Mouse (Mus musculus): ENCODE measurements around the gene Efnb1.

Efnb1 gene

GRCm38 (mm10) chrX:99152566-99153265 lies 16.8 kb downstream of the Efnb1 start:
- in situ Hi-C loops (cut with MboI, MseI) = no loop called here

GRCm38 (mm10) chrX:99153266-99153646 lies 17.3 kb downstream of the Efnb1 start:
- in situ Hi-C loops (cut with MboI, MseI) = no loop called here

- in situ Hi-C loops (cut with MboI, MseI) = no loop called here
Observed at GRCm38 (mm10) chrX:99154358-99154757, 18.4 kb downstream of the Efnb1 start.

- in situ Hi-C loops (cut with MboI, MseI) = no loop called here
Observed at GRCm38 (mm10) chrX:99159020-99159419, 23.1 kb downstream of the Efnb1 start.

GRCm38 (mm10) chrX:99164111-99164510 lies 28.2 kb downstream of the Efnb1 start:
- in situ Hi-C loops (cut with MboI, MseI) = no loop called here

GRCm38 (mm10) chrX:99164855-99165368 lies 29.0 kb downstream of the Efnb1 start:
- in situ Hi-C loops (cut with MboI, MseI) = no loop called here

GRCm38 (mm10) chrX:99167014-99167413 lies 31.1 kb downstream of the Efnb1 start:
- in situ Hi-C loops (cut with MboI, MseI) = no loop called here

- in situ Hi-C loops (cut with MboI, MseI) = no loop called here
Observed at GRCm38 (mm10) chrX:99167550-99167949, 31.6 kb downstream of the Efnb1 start.

- in situ Hi-C loops (cut with MboI, MseI) = no loop called here
Observed at GRCm38 (mm10) chrX:99172301-99172700, 36.4 kb downstream of the Efnb1 start.

- in situ Hi-C loops (cut with MboI, MseI) = no loop called here
Observed at GRCm38 (mm10) chrX:99185081-99185596, 49.2 kb downstream of the Efnb1 start.

GRCm38 (mm10) chrX:99186497-99187435 lies 50.8 kb downstream of the Efnb1 start:
- in situ Hi-C loops (cut with MboI, MseI) = no loop called here

GRCm38 (mm10) chrX:99191441-99192087 lies 55.6 kb downstream of the Efnb1 start:
- in situ Hi-C loops (cut with MboI, MseI) = no loop called here

GRCm38 (mm10) chrX:99196910-99197309 lies 61.0 kb downstream of the Efnb1 start:
- in situ Hi-C loops (cut with MboI, MseI) = no loop called here

GRCm38 (mm10) chrX:99198532-99198931 lies 62.6 kb downstream of the Efnb1 start:
- in situ Hi-C loops (cut with MboI, MseI) = no loop called here
